Mouse (Mus musculus): ENCODE measurements around the gene Lmna.

The Lmna gene

GRCm38 (mm10) chr3:88509692-88510420 lies at the start of gene Lmna:
Lmna (minus strand) TSS chr3:88509956.
- peak; percentile 85 for DNase-seq (ENCODE audit: low spot score)

- DNase-seq (ENCODE audit: low spot score) = no peak
Measured at GRCm38 (mm10) chr3:88556616-88557015, 46.9 kb upstream of the Lmna start.

- no peak for DNase-seq (ENCODE audit: low spot score)
Measured at GRCm38 (mm10) chr3:88555731-88556130, 46.0 kb upstream of the Lmna start.

GRCm38 (mm10) chr3:88555069-88555605 lies 45.4 kb upstream of the Lmna start:
- no peak for DNase-seq (ENCODE audit: low spot score)

GRCm38 (mm10) chr3:88553880-88554586 lies 44.3 kb upstream of the Lmna start:
- no peak for DNase-seq (ENCODE audit: low spot score)

- peak; percentile 80 for DNase-seq (ENCODE audit: low spot score)
Measured at GRCm38 (mm10) chr3:88553525-88553879, 43.7 kb upstream of the Lmna start, which contains the start of gene Ubqln4. Ubqln4 (plus strand) TSS chr3:88553758.

- DNase-seq (ENCODE audit: low spot score) = peak; percentile 96
Measured at GRCm38 (mm10) chr3:88552676-88553524, 43.1 kb upstream of the Lmna start, which contains the start of gene Lamtor2. Lamtor2 (minus strand) TSS chr3:88553074.

GRCm38 (mm10) chr3:88552082-88552645 lies 42.4 kb upstream of the Lmna start:
- no peak for DNase-seq (ENCODE audit: low spot score)

GRCm38 (mm10) chr3:88551586-88551985 lies 41.8 kb upstream of the Lmna start:
- no peak for DNase-seq (ENCODE audit: low spot score)

- no peak for DNase-seq (ENCODE audit: low spot score)
Measured at GRCm38 (mm10) chr3:88548180-88548917, 38.6 kb upstream of the Lmna start, which contains the start of gene Rab25. Rab25 (minus strand) TSS chr3:88548300.

GRCm38 (mm10) chr3:88546674-88547418 lies 37.1 kb upstream of the Lmna start:
- DNase-seq (ENCODE audit: low spot score) = no peak

- no peak for DNase-seq (ENCODE audit: low spot score)
Measured at GRCm38 (mm10) chr3:88544955-88545591, 35.3 kb upstream of the Lmna start.

- DNase-seq (ENCODE audit: low spot score) = no peak
Measured at GRCm38 (mm10) chr3:88544514-88544913, 34.8 kb upstream of the Lmna start.

- no peak for DNase-seq (ENCODE audit: low spot score)
Measured at GRCm38 (mm10) chr3:88543651-88544410, 34.1 kb upstream of the Lmna start.

- DNase-seq (ENCODE audit: low spot score) = no peak
Measured at GRCm38 (mm10) chr3:88543174-88543573, 33.4 kb upstream of the Lmna start.

- DNase-seq (ENCODE audit: low spot score) = no peak
Measured at GRCm38 (mm10) chr3:88542486-88542885, 32.7 kb upstream of the Lmna start.

GRCm38 (mm10) chr3:88541622-88542401 lies 32.1 kb upstream of the Lmna start:
- DNase-seq (ENCODE audit: low spot score) = no peak

- no peak for DNase-seq (ENCODE audit: low spot score)
Measured at GRCm38 (mm10) chr3:88540085-88540484, 30.3 kb upstream of the Lmna start.

Measured in left cerebral cortex, adult 11 months (tissue).